Mouse (Mus musculus) CH12F3 (cell line): ENCODE data around the gene Arhgap15.

ENCODE experiments used
- in situ Hi-C: fragments of 300-500 bp; cut with MboI; formaldehyde crosslinking; loops from 2 replicates; pipeline ENCODE4 v1.14.3; 2020; ENCODE audit warnings: low sequenced_read_pairs

Arhgap15 gene

GRCm38 (mm10) chr2:44344861-44345260 lies 596.2 kb downstream of the Arhgap15 start:
- in situ Hi-C loops, result no loop called here

GRCm38 (mm10) chr2:44345325-44345945 lies 596.8 kb downstream of the Arhgap15 start:
- in situ Hi-C loops, result no loop called here

GRCm38 (mm10) chr2:44346184-44346583 lies 597.6 kb downstream of the Arhgap15 start:
- in situ Hi-C loops, result no loop called here

GRCm38 (mm10) chr2:44347781-44348180 lies 599.2 kb downstream of the Arhgap15 start:
- in situ Hi-C loops, result no loop called here

GRCm38 (mm10) chr2:44349101-44349500 lies 600.5 kb downstream of the Arhgap15 start:
- in situ Hi-C loops, result no loop called here

GRCm38 (mm10) chr2:44352885-44353284 lies 604.3 kb downstream of the Arhgap15 start:
- in situ Hi-C loops, result no loop called here

GRCm38 (mm10) chr2:44353594-44353993 lies 605.0 kb downstream of the Arhgap15 start:
- in situ Hi-C loops, result no loop called here

GRCm38 (mm10) chr2:44354786-44355185 lies 606.2 kb downstream of the Arhgap15 start:
- in situ Hi-C loops, result no loop called here

- in situ Hi-C loops, result no loop called here
Observed at GRCm38 (mm10) chr2:44355316-44355715, 606.7 kb downstream of the Arhgap15 start.

GRCm38 (mm10) chr2:44356248-44356886 lies 607.7 kb downstream of the Arhgap15 start:
- in situ Hi-C loops, result no loop called here

GRCm38 (mm10) chr2:44356887-44357251 lies 608.2 kb downstream of the Arhgap15 start:
- in situ Hi-C loops, result no loop called here

- in situ Hi-C loops, result no loop called here
Observed at GRCm38 (mm10) chr2:44380225-44380624, 631.6 kb downstream of the Arhgap15 start.

- in situ Hi-C loops, result no loop called here
Observed at GRCm38 (mm10) chr2:44384541-44384940, 635.9 kb downstream of the Arhgap15 start.

GRCm38 (mm10) chr2:44389556-44389955 lies 640.9 kb downstream of the Arhgap15 start:
- in situ Hi-C loops, result no loop called here

- in situ Hi-C loops, result no loop called here
Observed at GRCm38 (mm10) chr2:44393789-44394188, 645.2 kb downstream of the Arhgap15 start.

GRCm38 (mm10) chr2:44394956-44395501 lies 646.4 kb downstream of the Arhgap15 start:
- in situ Hi-C loops, result no loop called here

- in situ Hi-C loops, result no loop called here
Observed at GRCm38 (mm10) chr2:44395577-44395976, 647.0 kb downstream of the Arhgap15 start.

- in situ Hi-C loops, result no loop called here
Observed at GRCm38 (mm10) chr2:44397209-44397608, 648.6 kb downstream of the Arhgap15 start.

GRCm38 (mm10) chr2:44397735-44398337 lies 649.2 kb downstream of the Arhgap15 start:
- in situ Hi-C loops, result no loop called here

GRCm38 (mm10) chr2:44399191-44399926 lies 650.7 kb downstream of the Arhgap15 start:
- in situ Hi-C loops, result no loop called here

GRCm38 (mm10) chr2:44401704-44402422 lies 653.2 kb downstream of the Arhgap15 start:
- in situ Hi-C loops, result no loop called here
